Mouse (Mus musculus) liver, postnatal 0 days (tissue): ENCODE data around the gene Vwa8. TPM values are rescaled to one million over a fixed set of nuclear protein-coding genes. Genes with fewer than 3 reads are reported as not detected.

Source experiments
- ATAC-seq: fragments of 200-750 bp; cut with Nextera tagmentation; 2 replicates; pipeline ENCODE4 v1.8.0; 2017; ENCODE audit warnings: mild to moderate bottlenecking, moderate library complexity
- DNase-seq: peaks from one replicate; pipeline ENCODE4 v3.0.0-alpha.2; 2016
- H3K27ac ChIP-seq: fragments of 300-500 bp; sonication (generic); 2 replicates; pipeline ENCODE4 v1.5.1; 2014; ENCODE audit warnings: antibody characterized with exemption, moderate library complexity, mild to moderate bottlenecking, low read depth
- H3K27me3 ChIP-seq: fragments of 300-500 bp; sonication (generic); 2 replicates; pipeline ENCODE4 v1.6.1; 2014; ENCODE audit warnings: low read length, control low read depth, mixed read lengths; ENCODE audit not compliant: insufficient read depth
- H3K36me3 ChIP-seq: fragments of 300-500 bp; sonication (generic); replicated peaks from 2 replicates; pipeline ENCODE4 v1.6.1; 2014; ENCODE audit warnings: mild to moderate bottlenecking, control low read depth, low read length, moderate library complexity, mixed read lengths; ENCODE audit not compliant: insufficient read depth
- H3K4me1 ChIP-seq: fragments of 300-500 bp; sonication (generic); 2 replicates; pipeline ENCODE4 v1.6.1; 2014; ENCODE audit warnings: antibody characterized with exemption, mild to moderate bottlenecking, control low read depth; ENCODE audit not compliant: insufficient read depth
- H3K4me2 ChIP-seq: fragments of 300-500 bp; sonication (generic); 2 replicates; pipeline ENCODE4 v1.6.1; 2014; ENCODE audit warnings: low read depth, mild to moderate bottlenecking, low read length, moderate library complexity, mixed read lengths
- H3K4me3 ChIP-seq: fragments of 300-500 bp; sonication (generic); 2 replicates; pipeline ENCODE4 v1.5.1; 2014; ENCODE audit warnings: low read depth, low read length
- H3K9ac ChIP-seq: fragments of 300-500 bp; sonication (generic); replicated peaks from 2 replicates; pipeline ENCODE4 v1.6.1; 2014; ENCODE audit warnings: mild to moderate bottlenecking, moderate library complexity
- H3K9me3 ChIP-seq: fragments of 300-500 bp; sonication (generic); 2 replicates; pipeline ENCODE4 v1.6.1; 2016; ENCODE audit warnings: mild to moderate bottlenecking, control low read depth, low read length, mixed read lengths
- CTCF ChIP-seq: sonication (generic); IDR thresholded peaks from 2 replicates; pipeline ENCODE4 v1.5.1; 2016; ENCODE audit warnings: antibody characterized with exemption, low read depth
- EP300 ChIP-seq: IDR thresholded peaks from 2 replicates; pipeline ENCODE4 v1.6.1; 2016; ENCODE audit warnings: antibody characterized with exemption, low read depth, mild to moderate bottlenecking
- WGBS: fragments of 180-500 bp; shearing (Covaris S2); extraction: QIAGEN DNeasy Blood & Tissue Kit; methylation state at CpG from one replicate; pipeline ENCODE4 v1.1.7; 2014; ENCODE audit not compliant: insufficient replicate concordance; 5-methylcytosine and 5-hydroxymethylcytosine counted together
- polyA plus RNA-seq: library from polyadenylated mRNA; unstranded; fragments of >200 nt; fragmentation: Nextera tagmentation; extraction: Ambion mirVana; gene quantifications from 2 replicates; pipeline ENCODE4 v1.2.1, GENCODE M21; 2015

Gene Vwa8
- polyA plus RNA-seq, 1 experiment from 2014 or later, result 27.1 TPM

- ATAC-seq, result no peak
These were observed 67.8 kb downstream of the Vwa8 start for GRCm38 (mm10) chr14:78916691-78917090.

GRCm38 (mm10) chr14:78921219-78921618, 72.4 kb downstream of the Vwa8 start:
- TF ChIP-seq CTCF (no peak), EP300 (no peak)
- no peaks in the 10 kb centered on the region for H3K9me3 ChIP-seq
- ATAC-seq (no peak), DNase-seq (no peak)
- no peak overlapping the region for H3K27ac ChIP-seq
- no peak overlapping the region for H3K4me2 ChIP-seq
- no peaks in the 10 kb centered on the region; the same call in 1 of the 2 replicates for H3K36me3 ChIP-seq
- no peak overlapping the region for H3K9ac ChIP-seq
- no peak overlapping the region for H3K4me3 ChIP-seq
- no peaks in the 10 kb centered on the region for H3K27me3 ChIP-seq
- H3K4me1 ChIP-seq, result no peaks in the 10 kb centered on the region
- 53% methylated on average over 2 of the region's 2 CpGs for WGBS

More at GRCm38 (mm10) chr14:78916691-78917090, 67.8 kb downstream of the Vwa8 start:
- no peaks in the 10 kb centered on the region for H3K9me3 ChIP-seq
- no peak for TF ChIP-seq CTCF
- TF ChIP-seq EP300, result no peak
- peaks cover 3% of the 10 kb centered on the region; the same call in 1 of the 2 replicates for H3K36me3 ChIP-seq
- no peak for DNase-seq
- H3K27me3 ChIP-seq, result no peaks in the 10 kb centered on the region
- 88% methylated on average over 2 of the region's 2 CpGs for WGBS
- H3K27ac ChIP-seq, result no peak overlapping the region
- no peak overlapping the region for H3K4me3 ChIP-seq
- no peak overlapping the region for H3K9ac ChIP-seq
- no peak overlapping the region for H3K4me2 ChIP-seq
- H3K4me1 ChIP-seq, result no peaks in the 10 kb centered on the region

- TF ChIP-seq EP300 (no peak), CTCF (no peak)
- H3K9ac ChIP-seq, result no peak overlapping the region
- H3K27me3 ChIP-seq, result no peaks in the 10 kb centered on the region
- no peaks in the 10 kb centered on the region for H3K9me3 ChIP-seq
- WGBS, result 63% methylated on average over 5 of the region's 5 CpGs
- no peaks in the 10 kb centered on the region for H3K4me1 ChIP-seq
- no peak overlapping the region for H3K4me3 ChIP-seq
- ATAC-seq (peak; percentile 56; the same call in 1 of the 2 replicates), DNase-seq (no peak)
- no peak overlapping the region for H3K27ac ChIP-seq
- H3K36me3 ChIP-seq, result no peaks in the 10 kb centered on the region; the same call in 1 of the 2 replicates
- H3K4me2 ChIP-seq, result no peak overlapping the region
These were observed 74.8 kb downstream of the Vwa8 start for GRCm38 (mm10) chr14:78923631-78924030.

GRCm38 (mm10) chr14:78924755-78925537, 76.1 kb downstream of the Vwa8 start:
- Histone ChIP-seq H3K4me1 (no peaks in the 10 kb centered on the region), H3K36me3 (no peaks in the 10 kb centered on the region; the same call in 1 of the 2 replicates), H3K4me3 (no peak overlapping the region), H3K4me2 (no peak overlapping the region), H3K9ac (no peak overlapping the region), H3K27ac (no peak overlapping the region), H3K27me3 (no peaks in the 10 kb centered on the region), H3K9me3 (no peaks in the 10 kb centered on the region)
- ATAC-seq (no peak), DNase-seq (no peak)
- WGBS, result 79% methylated on average over 21 of the region's 21 CpGs
- no peak for TF ChIP-seq CTCF
- TF ChIP-seq EP300, result no peak

- TF ChIP-seq EP300 (no peak), CTCF (no peak)
- H3K4me3 ChIP-seq, result no peak overlapping the region
- H3K4me1 ChIP-seq, result no peaks in the 10 kb centered on the region
- WGBS, result 79% methylated on average over 2 of the region's 2 CpGs
- H3K27ac ChIP-seq, result no peak overlapping the region
- H3K27me3 ChIP-seq, result no peaks in the 10 kb centered on the region
- DNase-seq, result no peak
- H3K9me3 ChIP-seq, result no peaks in the 10 kb centered on the region
- peaks cover 8% of the 10 kb centered on the region; the same call in 1 of the 2 replicates for H3K36me3 ChIP-seq
- no peak overlapping the region for H3K9ac ChIP-seq
- no peak for ATAC-seq
- no peak overlapping the region for H3K4me2 ChIP-seq
These were observed 83.2 kb downstream of the Vwa8 start for GRCm38 (mm10) chr14:78932094-78932493.

- Histone ChIP-seq H3K9me3 (no peaks in the 10 kb centered on the region), H3K36me3 (peaks cover 8% of the 10 kb centered on the region; the same call in 1 of the 2 replicates), H3K4me1 (no peaks in the 10 kb centered on the region), H3K9ac (no peak overlapping the region), H3K4me3 (no peak overlapping the region), H3K4me2 (no peak overlapping the region), H3K27me3 (no peaks in the 10 kb centered on the region), H3K27ac (no peak overlapping the region)
- no peak for ATAC-seq
- TF ChIP-seq CTCF, result no peak
- TF ChIP-seq EP300, result no peak
- 78% methylated on average over 8 of the region's 8 CpGs for WGBS
- no peak for DNase-seq
These were observed 84.5 kb downstream of the Vwa8 start for GRCm38 (mm10) chr14:78933399-78933798.

- Histone ChIP-seq H3K4me3 (no peak overlapping the region), H3K4me2 (no peak overlapping the region), H3K36me3 (peaks cover 8% of the 10 kb centered on the region; the same call in 1 of the 2 replicates), H3K9ac (no peak overlapping the region), H3K4me1 (no peaks in the 10 kb centered on the region), H3K9me3 (no peaks in the 10 kb centered on the region), H3K27me3 (no peaks in the 10 kb centered on the region), H3K27ac (no peak overlapping the region)
- no peak for DNase-seq
- no peak for ATAC-seq
- 86% methylated on average over 6 of the region's 6 CpGs for WGBS
- TF ChIP-seq CTCF (no peak), EP300 (no peak)
These were observed 85.7 kb downstream of the Vwa8 start for GRCm38 (mm10) chr14:78934596-78934995.
